Mouse (Mus musculus) embryonic facial prominence, embryonic 15.5 days (tissue): ENCODE measurements around the gene Ncs1. TPM values are rescaled to one million over a fixed set of nuclear protein-coding genes. Genes with fewer than 3 reads are reported as not detected.

ENCODE experiments used
- ATAC-seq: fragments of 200-750 bp; cut with Nextera tagmentation; 2 replicates; pipeline ENCODE4 v1.8.0; 2017; ENCODE audit warnings: low read depth, moderate TSS enrichment; ENCODE audit not compliant: insufficient number of reproducible peaks, low FRiP score, low TSS enrichment
- H3K27ac ChIP-seq: fragments of 300-500 bp; sonication (generic); replicated peaks from 2 replicates; pipeline ENCODE4 v1.5.1; 2015; ENCODE audit warnings: mild to moderate bottlenecking, inconsistent platforms
- H3K27me3 ChIP-seq: fragments of 300-500 bp; sonication (generic); 2 replicates; pipeline ENCODE4 v1.6.1; 2015; ENCODE audit warnings: inconsistent platforms
- H3K36me3 ChIP-seq: fragments of 300-500 bp; sonication (generic); 2 replicates; pipeline ENCODE4 v1.6.1; 2015; ENCODE audit warnings: mild to moderate bottlenecking, inconsistent platforms
- H3K4me1 ChIP-seq: fragments of 300-500 bp; sonication (generic); 2 replicates; pipeline ENCODE4 v1.6.1; 2015; ENCODE audit warnings: inconsistent platforms
- H3K4me2 ChIP-seq: fragments of 300-500 bp; sonication (generic); replicated peaks from 2 replicates; pipeline ENCODE4 v1.6.1; 2015; ENCODE audit warnings: mild to moderate bottlenecking, inconsistent platforms
- H3K4me3 ChIP-seq: fragments of 300-500 bp; sonication (generic); replicated peaks from 2 replicates; pipeline ENCODE4 v1.5.1; 2015; ENCODE audit warnings: mild to moderate bottlenecking, inconsistent platforms
- H3K9ac ChIP-seq: fragments of 300-500 bp; sonication (generic); 2 replicates; pipeline ENCODE4 v1.6.1; 2015; ENCODE audit warnings: inconsistent platforms
- H3K9me3 ChIP-seq: fragments of 300-500 bp; sonication (generic); replicated peaks from 2 replicates; pipeline ENCODE4 v1.6.1; 2016; ENCODE audit warnings: inconsistent platforms
- WGBS: fragments of 180-500 bp; shearing (Covaris S2); methylation state at CpG from one replicate; pipeline ENCODE4 v1.1.7; 2015; 5-methylcytosine and 5-hydroxymethylcytosine counted together
- polyA plus RNA-seq: library from polyadenylated mRNA; unstranded; fragments of >200 nt; fragmentation: Nextera tagmentation; extraction: Ambion mirVana; gene quantifications from 2 replicates; pipeline ENCODE4 v1.2.1, GENCODE M21; 2015

Ncs1 gene
- polyA plus RNA-seq, 1 experiment from 2014 or later, result 40.3 TPM

DNA sequence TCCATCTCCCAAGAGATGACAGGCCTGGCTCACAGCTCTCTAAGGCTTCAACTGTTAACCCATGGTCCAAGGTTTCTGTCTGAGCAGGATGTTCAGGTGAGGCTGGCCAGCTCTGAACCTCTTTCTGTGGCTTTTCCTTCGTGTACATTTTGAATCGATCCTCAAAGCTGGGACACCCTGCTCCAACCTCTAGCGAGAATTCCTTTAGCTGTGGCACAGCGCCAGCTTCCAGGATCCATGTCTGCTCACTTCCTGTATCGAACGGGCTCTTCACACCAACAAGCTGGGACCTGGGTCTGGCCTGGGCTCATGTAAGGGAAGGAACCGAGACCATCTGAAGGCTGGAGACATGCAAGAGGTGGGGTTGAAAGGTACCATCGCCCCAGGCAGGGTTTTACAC lies 1.4 kb upstream of the Ncs1 start:
- Histone ChIP-seq H3K4me1 (peaks cover 51% of the 10 kb centered on the region), H3K27me3 (no peaks in the 10 kb centered on the region), H3K9ac (no peak overlapping the region), H3K4me3 (no peak overlapping the region), H3K27ac (0 out of 2 replicates have a peak overlapping the region, but pooled peaks have one; percentile 22), H3K36me3 (no peaks in the 10 kb centered on the region), H3K9me3 (no peaks in the 10 kb centered on the region), H3K4me2 (no peak overlapping the region)
- WGBS, result 46% methylated on average over 8 of the region's 8 CpGs
- ATAC-seq, result no peak

GRCm38 (mm10) chr2:31245051-31245450 lies 572 bp upstream of the Ncs1 start:
- ATAC-seq, result no peak
- H3K27ac ChIP-seq, result 0 out of 2 replicates have a peak overlapping the region, but pooled peaks have one; percentile 75

DNA sequence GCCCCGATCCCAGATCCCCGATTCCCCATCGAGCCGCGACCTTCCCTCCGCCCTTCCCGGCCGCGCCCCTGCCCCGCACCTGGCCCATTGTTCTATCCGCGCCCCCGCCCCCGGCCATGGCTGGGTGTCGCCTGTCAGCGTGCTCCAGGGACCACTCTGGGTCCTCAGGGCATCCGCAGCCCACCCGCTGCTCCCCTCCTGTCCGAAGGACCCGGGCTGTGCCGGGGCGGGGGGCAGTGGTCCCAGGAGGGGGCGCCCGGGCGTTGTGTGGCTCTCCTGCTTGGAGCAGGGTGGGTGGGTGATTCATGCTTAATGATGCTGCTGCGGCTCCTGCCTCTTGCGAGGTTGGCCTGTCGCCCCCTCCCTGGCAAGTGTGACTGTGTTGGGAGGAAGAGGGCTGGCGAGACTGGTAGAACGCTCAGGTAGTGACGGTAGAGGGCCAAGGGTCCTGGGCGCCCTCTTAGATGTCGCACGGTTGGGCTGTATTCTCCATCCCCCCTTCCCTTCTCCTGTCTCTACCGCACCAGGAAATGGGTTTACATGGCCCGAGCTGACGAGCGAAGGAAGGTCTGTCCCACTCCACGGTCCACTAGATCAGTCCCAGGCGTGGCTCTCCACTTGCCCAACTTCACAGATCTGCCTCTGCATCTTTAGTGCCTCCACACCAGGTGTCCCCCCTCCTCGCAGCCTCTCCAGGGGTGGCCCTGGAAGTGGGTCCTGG lies 788 bp downstream of the Ncs1 start:
- no peaks in the 10 kb centered on the region for H3K9me3 ChIP-seq
- H3K36me3 ChIP-seq, result no peaks in the 10 kb centered on the region
- H3K4me2 ChIP-seq, result peak overlapping the region; percentile 95
- H3K27ac ChIP-seq, result peak overlapping the region; percentile 75
- H3K9ac ChIP-seq, result peak overlapping the region; percentile 81
- WGBS, result under 1% methylated on average over 41 of the region's 41 CpGs
- peaks cover 42% of the 10 kb centered on the region for H3K4me1 ChIP-seq
- no peaks in the 10 kb centered on the region for H3K27me3 ChIP-seq
- peak overlapping the region; percentile 87 for H3K4me3 ChIP-seq
- ATAC-seq, result peak; percentile 34; the same call in 1 of the 2 replicates

More at GRCm38 (mm10) chr2:31245051-31245450, 572 bp upstream of the Ncs1 start:
- peak overlapping the region; percentile 87 for H3K4me3 ChIP-seq
- peak overlapping the region; percentile 95 for H3K4me2 ChIP-seq
- H3K27me3 ChIP-seq, result no peaks in the 10 kb centered on the region
- no peaks in the 10 kb centered on the region for H3K36me3 ChIP-seq
- no peaks in the 10 kb centered on the region for H3K9me3 ChIP-seq
- 12% methylated on average over 5 of the region's 5 CpGs for WGBS
- H3K4me1 ChIP-seq, result peaks cover 44% of the 10 kb centered on the region
- peak overlapping the region; percentile 81 for H3K9ac ChIP-seq

- H3K36me3 ChIP-seq, result no peaks in the 10 kb centered on the region
- H3K9me3 ChIP-seq, result no peaks in the 10 kb centered on the region
- ATAC-seq, result no peak
- WGBS, result 83% methylated on average over 6 of the region's 6 CpGs
- no peak overlapping the region for H3K27ac ChIP-seq
- H3K4me2 ChIP-seq, result no peak overlapping the region
- H3K9ac ChIP-seq, result no peak overlapping the region
- H3K4me3 ChIP-seq, result no peak overlapping the region
- H3K4me1 ChIP-seq, result peaks cover 35% of the 10 kb centered on the region
- no peaks in the 10 kb centered on the region for H3K27me3 ChIP-seq
These were observed 3.2 kb downstream of the Ncs1 start for GRCm38 (mm10) chr2:31248856-31249255.

DNA sequence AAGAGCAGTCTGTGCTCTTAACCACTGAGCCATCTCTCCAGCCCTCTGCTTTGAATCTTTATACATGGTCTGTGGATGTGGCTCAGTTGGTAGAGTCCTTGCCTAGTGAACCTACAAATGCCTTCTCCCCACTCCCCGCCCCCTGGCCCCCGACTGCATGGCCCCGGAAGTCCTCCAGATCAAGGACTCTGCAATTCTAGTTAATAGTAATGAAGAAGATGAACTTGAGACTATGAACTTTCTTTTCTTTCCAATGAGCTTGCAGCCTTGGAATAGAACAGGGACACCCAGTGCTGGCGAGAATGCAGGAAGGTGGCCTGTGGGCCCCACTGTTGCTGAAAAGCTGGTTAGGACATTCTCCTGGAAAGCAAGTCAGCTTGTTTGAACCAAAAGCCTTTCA lies 6.5 kb downstream of the Ncs1 start:
- Histone ChIP-seq H3K27ac (no peak overlapping the region), H3K36me3 (no peaks in the 10 kb centered on the region), H3K4me2 (no peak overlapping the region), H3K27me3 (no peaks in the 10 kb centered on the region), H3K4me3 (no peak overlapping the region), H3K9ac (no peak overlapping the region), H3K4me1 (peaks cover 42% of the 10 kb centered on the region), H3K9me3 (no peaks in the 10 kb centered on the region)
- 93% methylated on average over 4 of the region's 4 CpGs for WGBS
- ATAC-seq, result no peak

GRCm38 (mm10) chr2:31253463-31253862 lies 7.8 kb downstream of the Ncs1 start:
- Histone ChIP-seq H3K27me3 (no peaks in the 10 kb centered on the region), H3K4me2 (no peak overlapping the region), H3K27ac (no peak overlapping the region), H3K9me3 (no peaks in the 10 kb centered on the region), H3K36me3 (no peaks in the 10 kb centered on the region), H3K4me1 (peaks cover 43% of the 10 kb centered on the region), H3K9ac (no peak overlapping the region), H3K4me3 (no peak overlapping the region)
- ATAC-seq, result no peak
- WGBS, result 83% methylated on average over 3 of the region's 3 CpGs

- WGBS, result 81% methylated on average over 3 of the region's 3 CpGs
- Histone ChIP-seq H3K27ac (0 out of 2 replicates have a peak overlapping the region, but pooled peaks have one; percentile 80), H3K9ac (no peak overlapping the region), H3K4me3 (no peak overlapping the region), H3K4me2 (no peak overlapping the region), H3K27me3 (no peaks in the 10 kb centered on the region), H3K9me3 (no peaks in the 10 kb centered on the region), H3K36me3 (no peaks in the 10 kb centered on the region), H3K4me1 (peaks cover 57% of the 10 kb centered on the region)
- ATAC-seq, result no peak
These were observed 9.2 kb downstream of the Ncs1 start for GRCm38 (mm10) chr2:31254806-31255205.

GRCm38 (mm10) chr2:31255952-31256938 lies 10.6 kb downstream of the Ncs1 start:
- no peaks in the 10 kb centered on the region for H3K9me3 ChIP-seq
- peaks cover 59% of the 10 kb centered on the region for H3K4me1 ChIP-seq
- no peaks in the 10 kb centered on the region for H3K36me3 ChIP-seq
- H3K27ac ChIP-seq, result peak overlapping the region; percentile 80
- WGBS, result 14% methylated on average over 21 of the region's 21 CpGs
- H3K4me3 ChIP-seq, result 0 out of 2 replicates have a peak overlapping the region, but pooled peaks have one; percentile 1
- peak; percentile 32 for ATAC-seq
- H3K27me3 ChIP-seq, result no peaks in the 10 kb centered on the region
- H3K9ac ChIP-seq, result no peak overlapping the region
- H3K4me2 ChIP-seq, result peak overlapping the region; percentile 29

DNA sequence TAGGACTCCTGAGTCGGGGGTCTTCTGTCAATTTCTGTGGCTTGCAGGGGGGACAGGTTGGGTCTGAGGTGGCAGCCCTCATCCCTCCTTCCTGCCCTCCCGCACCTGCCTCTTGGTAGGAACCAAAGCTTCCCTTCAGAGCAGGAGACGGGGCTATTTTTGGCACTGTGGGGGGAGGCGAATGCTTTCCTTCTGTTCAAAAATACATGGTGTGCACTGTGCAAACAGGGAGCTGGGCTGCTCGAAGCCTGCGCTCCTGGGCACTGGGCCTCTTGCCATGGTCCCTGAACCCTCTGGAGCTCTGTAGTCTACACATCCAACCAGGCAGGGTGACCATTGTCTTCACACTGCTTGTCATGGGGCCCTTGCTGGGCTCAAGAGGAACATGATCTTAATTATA lies 11.5 kb downstream of the Ncs1 start:
- H3K27me3 ChIP-seq, result no peaks in the 10 kb centered on the region
- 43% methylated on average over 6 of the region's 6 CpGs for WGBS
- ATAC-seq, result no peak
- no peak overlapping the region for H3K9ac ChIP-seq
- no peaks in the 10 kb centered on the region for H3K9me3 ChIP-seq
- H3K4me3 ChIP-seq, result no peak overlapping the region
- peak overlapping the region; percentile 80 for H3K27ac ChIP-seq
- no peaks in the 10 kb centered on the region for H3K36me3 ChIP-seq
- peak overlapping the region; percentile 29; the same call in 1 of the 2 replicates for H3K4me2 ChIP-seq
- H3K4me1 ChIP-seq, result peaks cover 59% of the 10 kb centered on the region

GRCm38 (mm10) chr2:31258609-31259366 lies 13.2 kb downstream of the Ncs1 start:
- no peaks in the 10 kb centered on the region for H3K36me3 ChIP-seq
- H3K4me2 ChIP-seq, result peak overlapping the region; percentile 83
- peak overlapping the region; percentile 45 for H3K4me3 ChIP-seq
- H3K27me3 ChIP-seq, result no peaks in the 10 kb centered on the region
- H3K9ac ChIP-seq, result peak overlapping the region; percentile 21; the same call in 1 of the 2 replicates
- 13% methylated on average over 22 of the region's 22 CpGs for WGBS
- peak overlapping the region; percentile 65 for H3K27ac ChIP-seq
- H3K9me3 ChIP-seq, result no peaks in the 10 kb centered on the region
- peaks cover 76% of the 10 kb centered on the region for H3K4me1 ChIP-seq
- ATAC-seq, result peak; percentile 66
